Mouse (Mus musculus) embryonic fibroblast, embryonic 13.5 days (primary cell): Measurements from ENCODE around the gene Sirt1.

Experiments
- CTCF ChIP-seq: IDR thresholded peaks from 2 replicates; pipeline ENCODE4 v1.5.1; 2011; ENCODE audit warnings: mild to moderate bottlenecking, control low read depth, low read length, moderate library complexity, borderline replicate concordance; ENCODE audit not compliant: insufficient read depth
- POLR2A ChIP-seq: IDR thresholded peaks from 2 replicates; pipeline ENCODE4 v1.6.1; 2011; ENCODE audit warnings: low read depth, mild to moderate bottlenecking, control low read depth, low read length, moderate library complexity

GRCm38 (mm10) chr10:63308582-63309366 lies 72.7 kb downstream of the Sirt1 start:
- peak; percentile 76 for TF ChIP-seq CTCF
- no peak for TF ChIP-seq POLR2A
